Mouse (Mus musculus): Measurements from ENCODE around the gene Nom1. TPM values are rescaled to one million over a fixed set of nuclear protein-coding genes. Genes with fewer than 3 reads are reported as not detected.
A peak's percentile ranks its signal among the peaks of the same experiment; 100 is the strongest.

Nom1 gene
- total RNA-seq, 1 experiment = 30.1 TPM

DNA sequence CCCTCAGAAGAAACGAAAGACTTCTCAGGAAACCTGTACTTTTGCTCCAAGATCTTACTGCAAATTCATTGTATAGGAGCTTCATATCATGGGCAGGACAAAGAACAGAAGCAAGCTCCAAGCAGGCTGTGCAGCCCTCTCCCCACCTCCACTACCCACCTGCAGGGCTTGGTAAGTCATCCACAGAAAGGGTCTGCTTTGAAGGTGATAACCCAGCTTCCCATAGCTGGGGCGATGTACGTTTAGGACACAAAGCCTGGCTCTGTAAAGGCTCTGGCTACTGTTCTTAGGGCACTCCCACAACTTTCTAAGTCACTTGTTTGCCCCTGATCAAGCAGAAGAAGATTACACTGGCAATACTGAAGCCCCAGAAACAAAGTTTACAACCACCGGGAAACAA, 49.3 kb downstream of the Nom1 start:
- in situ Hi-C loops (cut with MboI; ENCODE audit: low sequenced_read_pairs in 2 of 2, unreplicated experiment in 2 of 2) = no loop called here
- Histone ChIP-seq H3K27ac (ENCODE audit: insufficient read depth, low read depth, low read length, poor library complexity, severe bottlenecking) (no peak overlapping the region), H3K36me3 (ENCODE audit: control insufficient read depth, insufficient read depth, low read length, poor library complexity, severe bottlenecking) (no peaks in the 10 kb centered on the region), H3K4me1 (ENCODE audit: control insufficient read depth in 2 of 2, insufficient read depth in 2 of 2, low read length in 2 of 2, poor library complexity in 1 of 2) (peaks cover 2 to 4% of the 10 kb centered on the region in 2 experiments; a peak in 1 of 4 replicates), H3K4me3 (ENCODE audit: insufficient read depth in 1 of 2, low read depth in 1 of 2, low read length in 2 of 2, poor library complexity in 1 of 2, severe bottlenecking in 1 of 2) (no peak overlapping the region), H3K9me3 (ENCODE audit: control insufficient read depth, insufficient read depth, low read depth, low read length) (no peaks in the 10 kb centered on the region), H3K9ac (ENCODE audit: insufficient read depth, low read depth, low read length, poor library complexity, severe bottlenecking) (no peak overlapping the region)
- TF ChIP-seq ZNF384 (IDR thresholded peaks at IDR 0.05; ENCODE audit: low read depth, low read length) = no peak
- no peak for TF ChIP-seq ZC3H11A (IDR thresholded peaks at IDR 0.05; ENCODE audit: borderline replicate concordance, low read depth, low read length)
- DNase-seq (ENCODE audit: low read depth, low spot score) = no peak

DNA sequence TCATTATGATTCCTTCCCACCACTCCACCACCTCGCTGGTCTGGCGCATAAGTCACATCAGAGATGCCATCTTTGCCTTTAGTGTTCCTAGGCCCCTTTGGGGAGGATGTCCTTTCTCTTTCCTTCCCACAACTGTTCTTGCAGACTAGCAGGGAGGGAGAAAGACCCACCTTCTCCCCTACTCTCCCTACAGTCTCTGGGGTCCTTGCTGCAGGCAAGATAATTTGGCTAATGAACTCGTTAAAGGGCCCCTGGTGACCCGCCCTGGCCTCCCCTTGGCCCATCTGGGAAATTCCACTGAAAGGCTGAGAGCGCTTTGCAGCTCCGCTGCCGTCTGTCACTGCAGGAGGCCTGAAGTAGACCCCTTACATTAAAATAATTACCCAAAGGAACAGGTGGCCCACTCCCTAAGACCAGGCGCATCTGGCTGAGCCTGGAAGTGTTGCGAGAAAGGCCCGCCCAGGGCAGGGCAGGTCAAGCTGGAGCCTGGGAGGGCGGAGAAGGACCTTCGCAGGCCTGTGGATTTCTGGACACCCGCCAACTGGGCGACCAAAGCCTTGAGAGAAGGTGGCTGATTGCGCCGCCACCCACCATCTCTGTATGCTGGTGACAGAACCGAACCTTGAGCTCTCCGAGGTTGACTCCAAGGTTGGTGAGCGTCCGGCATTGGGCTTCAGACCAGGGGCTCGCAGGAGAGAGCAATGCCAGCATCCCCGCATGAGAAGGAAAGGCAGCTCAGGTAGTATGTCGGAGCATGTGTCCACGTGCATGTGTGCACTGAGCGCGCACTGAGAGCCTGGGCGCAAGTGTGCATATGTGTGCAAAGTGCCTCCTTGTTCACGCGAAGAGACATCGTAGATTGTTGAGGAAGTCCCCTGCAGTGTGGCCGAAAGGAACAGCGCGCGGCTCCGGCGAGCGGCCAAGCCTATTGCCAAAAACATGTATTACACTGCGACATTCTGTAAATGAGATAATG, 50.8 kb downstream of the Nom1 start:
- TF ChIP-seq CHD2 (IDR thresholded peaks at IDR 0.05; ENCODE audit: low read depth, low read length) (no peak), ZC3H11A (IDR thresholded peaks at IDR 0.05; ENCODE audit: borderline replicate concordance, low read depth, low read length) (no peak), MAFK (IDR thresholded peaks at IDR 0.05; ENCODE audit: insufficient read depth, low read depth, low read length) (no peak), ZNF384 (IDR thresholded peaks at IDR 0.05; ENCODE audit: low read depth, low read length) (no peak), HCFC1 (IDR thresholded peaks at IDR 0.05; ENCODE audit: borderline replicate concordance, insufficient read depth, low read length) (no peak)
- H3K27ac ChIP-seq (ENCODE audit: insufficient read depth, low read depth, low read length, poor library complexity, severe bottlenecking) = no peak overlapping the region
- H3K9me3 ChIP-seq (ENCODE audit: control insufficient read depth, insufficient read depth, low read depth, low read length) = no peaks in the 10 kb centered on the region
- H3K9ac ChIP-seq (ENCODE audit: insufficient read depth, low read depth, low read length, poor library complexity, severe bottlenecking) = no peak overlapping the region
- in situ Hi-C loops (cut with MboI; ENCODE audit: low sequenced_read_pairs in 2 of 2, unreplicated experiment in 2 of 2) = no loop called here
- H3K4me3 ChIP-seq (ENCODE audit: insufficient read depth in 1 of 2, low read depth in 1 of 2, low read length in 2 of 2, poor library complexity in 1 of 2, severe bottlenecking in 1 of 2) = peak overlapping the region; percentile 29 to 38; a peak in 2 of 4 replicates
- peaks cover 2 to 4% of the 10 kb centered on the region in 2 experiments; a peak in 1 of 4 replicates for H3K4me1 ChIP-seq (ENCODE audit: control insufficient read depth in 2 of 2, insufficient read depth in 2 of 2, low read length in 2 of 2, poor library complexity in 1 of 2)
- DNase-seq (ENCODE audit: low read depth, low spot score) = no peak
- no peaks in the 10 kb centered on the region for H3K36me3 ChIP-seq (ENCODE audit: control insufficient read depth, insufficient read depth, low read length, poor library complexity, severe bottlenecking)

DNA sequence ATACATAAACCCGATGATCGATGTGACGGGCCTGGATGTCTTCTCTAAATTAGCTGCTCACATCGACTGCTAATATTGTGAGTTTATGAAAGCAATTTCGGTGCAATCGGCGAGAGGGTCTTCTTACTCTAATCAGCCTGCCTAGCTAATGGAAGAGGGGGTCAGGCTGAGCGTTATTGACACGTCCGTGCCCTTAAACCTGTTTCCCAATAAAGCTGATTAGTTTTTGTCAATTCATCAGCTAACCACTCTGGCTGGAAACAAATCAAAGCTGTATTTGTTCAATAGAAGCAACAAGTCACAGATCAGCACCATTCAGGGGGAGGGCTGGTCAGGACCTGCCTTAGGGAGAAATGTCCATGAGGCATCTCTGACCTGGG, 51.5 kb downstream of the Nom1 start:
- DNase-seq (ENCODE audit: low read depth, low spot score) = no peak
- TF ChIP-seq HCFC1 (IDR thresholded peaks at IDR 0.05; ENCODE audit: borderline replicate concordance, insufficient read depth, low read length) = no peak
- no peak for TF ChIP-seq ZNF384 (IDR thresholded peaks at IDR 0.05; ENCODE audit: low read depth, low read length)
- in situ Hi-C loops (cut with MboI; ENCODE audit: low sequenced_read_pairs in 2 of 2, unreplicated experiment in 2 of 2) = no loop called here
- no peaks in the 10 kb centered on the region for H3K9me3 ChIP-seq (ENCODE audit: control insufficient read depth, insufficient read depth, low read depth, low read length)
- H3K4me3 ChIP-seq (ENCODE audit: insufficient read depth in 1 of 2, low read depth in 1 of 2, low read length in 2 of 2, poor library complexity in 1 of 2, severe bottlenecking in 1 of 2) = no peak overlapping the region
- no peaks in the 10 kb centered on the region for H3K36me3 ChIP-seq (ENCODE audit: control insufficient read depth, insufficient read depth, low read length, poor library complexity, severe bottlenecking)
- H3K4me1 ChIP-seq (ENCODE audit: control insufficient read depth in 2 of 2, insufficient read depth in 2 of 2, low read length in 2 of 2, poor library complexity in 1 of 2) = peaks cover 2 to 4% of the 10 kb centered on the region in 2 experiments; a peak in 1 of 4 replicates
- no peak overlapping the region for H3K27ac ChIP-seq (ENCODE audit: insufficient read depth, low read depth, low read length, poor library complexity, severe bottlenecking)
- no peak overlapping the region for H3K9ac ChIP-seq (ENCODE audit: insufficient read depth, low read depth, low read length, poor library complexity, severe bottlenecking)

DNA sequence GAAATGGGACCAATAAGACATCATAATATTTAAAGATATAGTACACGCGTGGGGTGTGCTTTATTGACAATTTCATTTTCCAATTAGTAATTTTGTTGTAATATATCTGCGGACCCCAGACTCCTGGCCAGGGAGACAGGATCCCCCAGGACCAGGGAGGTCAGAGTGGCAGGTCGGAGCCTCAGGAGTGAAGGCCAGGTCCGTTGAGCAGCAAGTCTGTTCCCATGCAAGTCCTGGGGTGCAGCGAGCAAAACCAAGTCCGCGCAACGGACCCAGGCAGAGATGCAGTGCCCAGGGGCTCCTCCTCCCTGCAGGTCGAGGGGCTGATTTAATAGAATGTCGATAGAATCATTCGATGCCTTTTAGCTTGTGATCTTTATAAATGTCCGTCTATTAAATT, 52.9 kb downstream of the Nom1 start:
- peaks cover 2 to 4% of the 10 kb centered on the region in 2 experiments; a peak in 1 of 4 replicates for H3K4me1 ChIP-seq (ENCODE audit: control insufficient read depth in 2 of 2, insufficient read depth in 2 of 2, low read length in 2 of 2, poor library complexity in 1 of 2)
- H3K9ac ChIP-seq (ENCODE audit: insufficient read depth, low read depth, low read length, poor library complexity, severe bottlenecking) = no peak overlapping the region
- TF ChIP-seq ZC3H11A (IDR thresholded peaks at IDR 0.05; ENCODE audit: borderline replicate concordance, low read depth, low read length) (no peak), CHD2 (IDR thresholded peaks at IDR 0.05; ENCODE audit: low read depth, low read length) (no peak), ZNF384 (IDR thresholded peaks at IDR 0.05; ENCODE audit: low read depth, low read length) (no peak), HCFC1 (IDR thresholded peaks at IDR 0.05; ENCODE audit: borderline replicate concordance, insufficient read depth, low read length) (no peak), MAFK (IDR thresholded peaks at IDR 0.05; ENCODE audit: insufficient read depth, low read depth, low read length) (no peak)
- H3K36me3 ChIP-seq (ENCODE audit: control insufficient read depth, insufficient read depth, low read length, poor library complexity, severe bottlenecking) = no peaks in the 10 kb centered on the region
- DNase-seq (ENCODE audit: low read depth, low spot score) = no peak
- H3K4me3 ChIP-seq (ENCODE audit: insufficient read depth in 1 of 2, low read depth in 1 of 2, low read length in 2 of 2, poor library complexity in 1 of 2, severe bottlenecking in 1 of 2) = no peak overlapping the region
- no peaks in the 10 kb centered on the region for H3K9me3 ChIP-seq (ENCODE audit: control insufficient read depth, insufficient read depth, low read depth, low read length)
- in situ Hi-C loops (cut with MboI; ENCODE audit: low sequenced_read_pairs in 2 of 2, unreplicated experiment in 2 of 2) = no loop called here
- no peak overlapping the region for H3K27ac ChIP-seq (ENCODE audit: insufficient read depth, low read depth, low read length, poor library complexity, severe bottlenecking)
